Mouse (Mus musculus): ENCODE measurements around the gene Dcaf8. TPM values are rescaled to one million over a fixed set of nuclear protein-coding genes. Genes with fewer than 3 reads are reported as not detected.

Dcaf8 gene
- total RNA-seq, 2 experiments from 2014 or later: 85.4 to 90.5 TPM

DNA sequence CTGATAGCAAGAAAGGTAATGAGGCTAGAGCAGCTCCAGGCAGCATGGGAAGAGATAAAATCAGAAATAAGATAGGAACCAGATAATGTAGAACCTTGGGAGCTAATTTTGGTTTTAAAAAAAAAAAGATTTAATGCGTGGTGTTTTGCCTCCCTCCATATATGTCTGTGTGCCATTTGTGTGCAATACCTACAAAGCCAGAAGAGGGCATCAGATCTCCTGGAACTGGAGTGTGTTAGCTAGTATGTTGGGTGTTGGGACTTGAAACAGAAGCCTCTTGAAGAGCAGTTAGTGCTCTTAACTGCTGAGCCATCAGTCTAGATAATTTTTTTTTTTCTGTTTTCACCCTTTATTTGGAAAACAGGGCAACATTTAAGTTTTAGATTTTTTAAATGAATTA is 4.3 kb upstream of the Dcaf8 start:
- DNase-seq (ENCODE audit: low spot score in 2 of 2): peak; percentile 56 to 68

DNA sequence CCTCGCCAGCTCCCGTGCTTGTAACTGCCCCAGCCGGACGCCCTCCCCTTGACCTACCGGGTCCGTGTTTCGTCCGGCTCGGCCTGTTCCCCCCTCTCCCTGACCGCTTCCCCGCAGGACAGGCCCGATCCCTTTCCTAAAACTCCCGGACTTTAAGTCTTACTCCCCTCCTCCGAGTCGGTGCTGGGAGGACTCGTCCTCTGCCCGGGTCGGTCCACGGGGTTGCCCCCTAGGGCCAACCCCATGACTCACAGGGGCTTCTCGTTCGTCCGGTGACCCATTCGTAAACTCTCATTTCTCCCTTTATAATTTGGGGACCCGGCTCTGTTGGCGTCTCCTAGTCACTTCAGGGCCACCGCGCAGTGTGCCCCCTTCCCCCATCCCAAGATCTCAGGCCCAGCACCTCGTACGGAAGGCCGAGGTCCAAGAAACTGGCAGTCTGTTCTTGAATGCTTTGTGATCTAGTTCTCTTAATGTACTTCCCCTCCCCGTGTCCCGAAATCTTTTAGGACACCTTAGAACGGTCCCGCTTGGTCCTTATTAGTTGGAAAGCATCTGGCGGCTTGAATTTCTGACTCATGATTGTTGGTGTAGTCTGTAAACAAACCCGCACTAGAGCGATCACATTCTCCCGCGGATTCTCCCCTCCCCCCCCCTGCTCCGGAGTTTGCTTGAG is 533 bp downstream of the Dcaf8 start:
- peak; percentile 25 to 44 for DNase-seq (ENCODE audit: low spot score in 2 of 2)

DNA sequence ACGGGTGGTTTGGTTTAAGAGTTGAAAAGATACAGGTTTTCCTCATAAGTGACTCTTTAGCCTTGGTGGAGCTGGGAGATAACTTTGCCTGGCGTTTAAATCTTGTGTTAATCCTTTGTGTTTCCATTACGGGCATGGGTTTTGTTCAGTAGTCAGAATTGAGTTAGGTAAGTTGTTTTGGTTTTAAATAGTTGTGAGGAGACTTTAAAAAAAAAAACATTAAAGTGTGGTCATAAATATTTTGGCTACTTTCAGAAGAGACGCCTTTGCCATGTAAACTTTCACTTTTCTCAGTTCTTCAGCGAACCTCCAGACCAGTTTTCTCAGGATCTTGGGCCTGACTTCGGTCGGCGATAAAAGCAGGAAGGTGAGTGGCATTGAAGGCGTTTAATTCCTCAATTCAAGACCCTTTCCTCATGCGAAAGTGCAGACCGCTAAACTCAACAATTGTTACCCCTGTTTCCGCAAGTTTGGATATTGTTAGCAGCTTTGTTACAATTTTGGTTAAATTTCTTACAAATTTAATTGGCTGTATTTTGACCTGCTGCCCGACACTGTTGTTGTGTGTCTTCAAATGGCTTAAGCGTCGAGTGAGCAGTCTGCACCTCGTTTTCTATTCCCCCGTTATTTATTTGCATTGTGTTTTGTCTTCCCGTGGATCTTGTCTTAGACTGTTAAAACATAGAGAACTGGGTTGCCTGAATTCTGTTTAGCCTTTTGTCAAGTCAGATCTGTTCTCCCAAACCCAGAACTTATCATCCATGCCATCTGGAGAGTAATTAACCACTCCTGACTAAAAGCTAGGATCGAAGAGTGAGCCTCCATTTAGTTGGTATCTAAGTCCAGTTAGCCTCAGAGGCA is 1.3 kb downstream of the Dcaf8 start:
- DNase-seq (ENCODE audit: low spot score in 2 of 2): no peak

DNA sequence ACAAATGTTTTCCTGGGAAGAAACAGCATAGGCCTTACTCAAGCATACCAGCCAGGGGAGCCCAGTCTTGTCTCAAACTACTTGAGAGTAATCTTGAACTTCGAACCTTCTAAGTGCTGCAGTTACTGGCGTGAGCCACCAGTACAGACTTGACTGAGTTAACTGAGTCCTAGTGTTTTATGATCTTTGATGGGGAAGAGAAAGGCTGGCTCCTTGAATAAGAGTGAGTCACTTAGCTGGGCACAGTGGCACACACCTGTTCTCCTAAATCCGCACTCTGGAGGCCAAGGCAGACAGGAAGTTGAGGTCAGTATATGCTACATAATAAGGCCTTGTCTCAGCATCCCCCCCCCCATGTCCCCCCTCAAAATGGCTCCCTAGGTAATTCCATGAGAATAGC is 6.7 kb downstream of the Dcaf8 start:
- no peak for DNase-seq (ENCODE audit: low spot score in 2 of 2)

DNA sequence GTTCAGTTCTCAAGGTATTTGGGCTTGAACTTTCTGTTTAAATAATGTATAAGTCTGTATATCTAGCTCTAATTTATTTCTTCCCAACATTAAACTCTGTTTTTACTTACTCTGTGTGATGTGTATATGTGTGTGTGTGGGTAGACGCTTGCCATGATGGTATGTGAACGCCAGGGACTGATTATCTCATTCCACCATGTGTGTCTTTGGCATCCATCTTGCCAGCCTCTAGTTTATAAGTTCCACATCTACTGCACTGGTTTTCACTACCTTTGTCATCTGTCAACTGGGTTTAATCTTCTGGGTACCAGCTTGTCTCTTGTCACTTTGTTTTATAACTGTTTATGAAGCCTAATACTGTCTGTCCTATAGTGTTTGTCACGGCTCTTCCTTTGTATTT is 7.6 kb downstream of the Dcaf8 start:
- DNase-seq (ENCODE audit: low spot score in 2 of 2): no peak

DNA sequence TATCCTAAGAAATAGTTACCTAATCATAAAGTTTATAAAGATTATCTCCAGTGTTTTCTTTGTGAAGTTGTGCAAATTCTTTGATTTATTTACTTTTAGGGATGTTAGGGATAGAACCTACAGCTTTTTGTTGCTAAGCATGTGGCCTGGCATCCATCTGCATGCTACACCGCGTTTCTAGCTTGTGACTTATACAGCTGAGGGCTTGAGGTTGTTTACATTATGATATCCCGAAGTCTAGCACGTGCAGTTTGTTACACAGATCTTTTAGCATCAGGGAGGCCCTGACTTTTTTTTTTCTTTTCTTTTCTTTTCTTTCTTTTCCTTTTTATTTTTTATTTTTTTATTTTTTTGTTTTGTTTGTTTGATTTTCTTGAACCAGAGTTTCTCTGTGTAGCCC is 12.1 kb downstream of the Dcaf8 start:
- DNase-seq (ENCODE audit: low spot score in 2 of 2): no peak

DNA sequence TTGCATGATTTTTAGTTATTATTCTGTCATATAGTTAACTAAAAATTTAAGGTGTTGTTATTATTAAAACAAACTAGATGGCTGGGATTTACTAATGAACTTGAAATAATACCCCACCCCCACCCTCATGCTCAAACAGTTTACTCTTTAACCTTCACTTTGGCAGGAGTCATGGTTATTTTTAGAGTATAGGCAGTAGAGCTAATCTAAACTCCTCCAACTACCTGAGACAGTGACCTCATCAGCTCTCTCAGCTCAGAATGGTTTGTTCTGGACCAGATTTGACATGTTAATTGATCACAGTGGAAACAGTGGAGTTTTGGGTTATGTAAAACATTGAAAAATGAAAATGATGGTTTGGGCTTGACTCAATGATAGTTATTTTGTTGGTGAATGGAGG is 12.6 kb downstream of the Dcaf8 start:
- DNase-seq (ENCODE audit: low spot score in 2 of 2): no peak

DNA sequence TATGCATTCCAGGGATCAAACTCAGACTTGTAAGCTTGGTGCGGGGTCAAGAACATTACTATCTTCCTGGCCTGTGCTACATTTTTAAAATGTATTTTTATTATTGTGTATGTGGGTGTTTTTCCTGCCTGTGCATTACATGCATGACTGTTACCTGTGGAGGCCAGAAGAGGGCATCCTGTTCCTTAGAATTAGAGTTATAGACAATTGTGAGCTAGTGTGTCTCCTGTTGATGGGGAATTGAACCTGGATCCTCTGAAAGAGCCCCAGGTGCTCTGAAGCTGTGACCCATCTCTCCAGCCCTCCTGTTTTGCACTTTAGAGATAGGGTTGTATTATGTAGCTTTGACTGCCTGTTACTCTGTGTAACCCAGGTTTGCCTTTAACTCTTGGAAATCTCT is 14.1 kb downstream of the Dcaf8 start:
- DNase-seq (ENCODE audit: low spot score in 2 of 2): no peak

DNA sequence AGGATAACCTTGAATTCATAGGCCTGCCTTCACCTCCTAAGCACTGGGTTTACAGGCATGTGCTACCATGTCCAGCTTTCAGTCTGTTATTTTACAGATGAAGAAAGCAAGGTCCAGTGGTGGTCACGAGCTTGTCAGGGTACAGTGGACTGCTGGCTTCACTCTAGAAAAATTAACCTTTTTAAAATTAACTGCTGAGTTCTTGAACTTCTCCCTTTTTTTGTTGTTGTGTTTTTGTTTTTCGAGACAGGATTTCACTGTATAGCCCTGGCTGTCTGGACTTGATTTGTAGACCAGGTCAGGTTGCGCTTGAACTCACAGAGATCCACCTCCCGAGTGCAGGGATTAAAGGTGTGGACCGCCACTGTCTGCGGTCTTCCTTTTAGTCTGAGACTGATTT is 15.1 kb downstream of the Dcaf8 start:
- DNase-seq (ENCODE audit: low spot score in 2 of 2): no peak

DNA sequence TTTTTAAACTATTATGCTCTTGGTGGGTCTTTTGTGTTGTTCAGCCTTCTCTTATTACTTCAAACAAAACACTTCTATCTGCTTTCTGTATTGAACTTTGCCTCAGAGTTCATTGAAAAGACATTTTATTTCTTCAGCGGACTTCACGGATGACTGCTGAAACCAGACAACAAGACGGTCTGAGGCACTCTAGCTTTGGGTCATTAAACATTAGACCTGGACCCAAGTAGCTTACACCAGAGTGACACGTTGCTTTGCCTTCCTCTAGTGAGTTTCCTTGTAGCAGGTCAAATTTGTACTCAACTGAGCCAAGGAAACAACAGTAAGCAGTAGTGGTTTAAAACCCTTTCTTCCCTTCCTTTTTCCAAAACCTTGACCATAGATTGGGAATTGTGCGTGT is 20.0 kb downstream of the Dcaf8 start:
- DNase-seq (ENCODE audit: low spot score in 2 of 2): no peak

DNA sequence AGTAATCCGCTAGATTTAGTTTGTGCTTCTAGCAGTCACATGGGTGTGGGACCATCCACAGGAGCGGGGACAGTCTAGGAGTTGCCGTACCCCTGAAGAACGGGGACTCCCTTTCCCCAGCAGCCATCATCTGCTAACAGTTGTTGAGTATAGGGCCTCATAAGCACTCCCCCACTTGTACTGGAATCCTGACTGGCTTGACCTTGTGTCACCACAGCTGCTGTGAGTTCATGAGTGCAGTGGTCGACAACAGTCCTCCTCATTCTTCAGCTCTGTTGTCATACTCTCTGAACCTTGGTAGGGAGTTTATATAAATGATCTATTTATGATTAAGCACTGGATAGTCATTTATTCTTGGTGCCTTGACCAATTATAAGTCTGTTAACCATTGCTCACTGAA is 21.9 kb downstream of the Dcaf8 start:
- no peak for DNase-seq (ENCODE audit: low spot score in 2 of 2)

DNA sequence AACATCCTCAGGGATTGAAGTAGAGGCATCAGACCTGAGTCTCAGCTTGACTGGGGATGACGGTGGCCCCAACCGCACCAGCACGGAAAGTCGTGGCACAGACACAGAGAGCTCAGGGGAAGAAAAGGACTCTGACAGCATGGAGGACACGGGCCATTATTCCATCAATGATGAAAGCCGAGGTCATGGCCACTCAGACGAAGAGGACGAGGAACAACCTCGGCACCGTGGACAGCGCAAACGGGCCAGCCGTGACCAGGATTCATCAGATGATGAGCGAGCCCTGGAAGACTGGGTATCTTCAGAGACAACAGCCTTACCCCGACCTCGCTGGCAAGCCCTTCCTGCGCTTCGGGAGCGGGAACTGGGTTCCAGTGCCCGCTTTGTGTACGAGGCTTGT is 24.5 kb downstream of the Dcaf8 start:
- no peak for DNase-seq (ENCODE audit: low spot score in 2 of 2)

DNA sequence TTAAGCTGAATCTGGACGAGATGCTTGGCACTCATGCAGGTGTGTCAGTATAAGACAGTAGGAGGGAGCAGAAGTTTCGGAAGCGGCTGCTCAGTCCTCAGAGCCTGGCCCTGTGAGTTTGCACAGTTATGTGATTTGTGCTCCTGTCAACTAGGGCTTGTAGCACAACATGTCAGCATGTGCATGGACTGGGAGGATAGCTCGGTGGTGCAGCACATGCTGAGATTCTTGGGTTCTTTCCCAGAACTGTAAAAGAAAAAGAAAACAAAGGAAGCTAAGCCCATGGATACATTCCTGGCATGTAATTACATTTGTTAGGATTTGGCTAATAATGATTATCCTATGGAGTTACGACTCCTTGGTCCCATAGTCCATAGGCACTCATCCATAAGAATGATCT is 25.3 kb downstream of the Dcaf8 start:
- no peak for DNase-seq (ENCODE audit: low spot score in 2 of 2)

DNA sequence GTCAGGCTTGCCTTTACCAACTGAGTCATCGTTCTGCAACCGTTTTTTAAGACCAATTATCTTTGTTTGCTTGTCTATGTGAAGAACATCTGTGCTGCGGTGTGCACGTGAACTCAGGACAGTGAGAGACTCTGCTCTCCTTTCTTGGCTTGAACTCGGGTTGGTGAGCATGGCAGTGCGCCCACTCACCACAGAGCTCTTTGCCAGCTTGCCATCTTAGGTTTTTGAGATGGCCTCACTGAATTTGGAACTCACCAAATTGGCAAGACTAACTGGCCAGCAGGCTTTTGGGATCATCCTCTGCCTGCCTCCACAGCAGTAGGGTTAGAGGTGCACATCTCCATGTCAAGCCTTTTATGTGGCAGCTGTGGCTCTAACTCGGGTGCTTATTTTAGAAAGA is 29.9 kb downstream of the Dcaf8 start:
- no peak for DNase-seq (ENCODE audit: low spot score in 2 of 2)

DNA sequence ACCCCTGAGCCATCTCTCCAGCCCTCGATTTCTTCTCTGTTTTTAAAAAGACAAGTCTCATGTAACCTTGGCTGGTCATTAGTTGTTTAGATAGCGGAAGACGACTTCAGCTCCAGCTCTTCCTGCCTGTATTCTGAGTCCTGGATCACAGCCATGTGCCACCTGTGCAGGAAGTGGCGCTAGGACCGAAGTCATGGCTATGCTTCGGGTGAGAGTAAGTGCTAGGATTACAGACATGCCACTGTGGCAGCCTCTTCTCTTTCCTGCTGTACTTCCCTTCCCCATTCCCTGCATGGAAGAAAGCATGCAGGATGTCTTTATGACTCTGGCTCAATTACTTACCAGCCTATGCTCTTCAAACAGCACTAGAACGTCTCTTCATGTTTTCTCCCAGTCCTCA is 31.2 kb downstream of the Dcaf8 start:
- DNase-seq (ENCODE audit: low spot score in 2 of 2): no peak

DNA sequence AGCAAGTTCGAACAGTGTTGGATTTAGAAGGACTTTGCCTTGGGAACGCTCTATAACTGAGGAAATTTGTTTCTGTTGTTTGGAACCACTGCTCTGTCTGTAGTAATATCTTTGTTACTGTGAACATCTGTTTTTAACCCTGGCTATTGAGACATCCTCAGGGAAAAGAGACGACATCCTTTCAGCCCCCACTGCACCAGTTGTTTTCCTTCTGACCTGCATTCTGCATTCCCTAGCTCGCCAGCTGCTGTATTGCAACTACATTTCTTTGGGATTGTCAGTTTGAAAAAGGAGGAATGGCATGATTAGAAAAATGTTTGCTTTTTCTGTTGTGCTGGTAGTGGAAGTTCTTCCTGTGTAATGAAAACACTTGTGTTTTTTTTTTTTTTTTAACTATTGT is 33.0 kb downstream of the Dcaf8 start:
- DNase-seq (ENCODE audit: low spot score in 2 of 2): no peak

DNA sequence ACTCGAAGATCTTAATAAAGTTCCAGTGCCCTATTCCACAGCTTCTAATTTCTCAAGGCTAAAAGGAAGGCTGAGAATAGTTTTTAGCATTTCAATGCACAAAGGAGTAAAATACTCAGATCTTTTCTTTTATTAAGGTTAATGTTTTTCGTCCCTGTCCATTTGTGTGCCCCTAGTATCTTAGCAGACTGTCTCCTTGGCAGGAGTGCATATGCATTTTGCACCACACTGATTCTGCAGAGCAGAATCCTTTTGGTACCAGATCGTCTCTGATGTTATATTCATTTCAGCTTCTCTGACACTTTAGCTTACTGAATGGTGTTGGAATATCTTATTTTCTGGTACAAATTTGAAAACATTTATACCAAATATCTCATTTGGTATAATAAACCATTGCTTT is 33.9 kb downstream of the Dcaf8 start:
- DNase-seq (ENCODE audit: low spot score in 2 of 2): no peak

DNA sequence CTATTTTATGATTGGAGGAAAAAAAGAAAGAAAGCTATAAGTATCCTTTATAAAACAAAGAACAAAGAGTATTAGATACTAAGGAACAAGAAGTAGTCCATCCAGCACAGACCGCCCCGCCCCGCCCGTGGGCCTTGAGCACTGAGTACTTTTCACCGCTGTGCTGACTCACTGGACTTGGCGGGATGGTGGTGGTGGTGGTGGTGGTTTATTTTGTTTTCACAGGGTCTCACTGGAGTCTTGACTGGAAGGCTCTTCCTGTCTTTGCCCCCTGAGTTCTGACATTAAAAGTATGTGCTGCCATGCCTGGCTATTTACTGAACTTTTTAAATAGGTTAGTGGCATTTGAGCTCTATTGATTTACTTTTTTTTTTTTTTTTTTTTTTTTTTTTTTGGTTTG is 35.2 kb downstream of the Dcaf8 start:
- DNase-seq (ENCODE audit: low spot score in 2 of 2): no peak

DNA sequence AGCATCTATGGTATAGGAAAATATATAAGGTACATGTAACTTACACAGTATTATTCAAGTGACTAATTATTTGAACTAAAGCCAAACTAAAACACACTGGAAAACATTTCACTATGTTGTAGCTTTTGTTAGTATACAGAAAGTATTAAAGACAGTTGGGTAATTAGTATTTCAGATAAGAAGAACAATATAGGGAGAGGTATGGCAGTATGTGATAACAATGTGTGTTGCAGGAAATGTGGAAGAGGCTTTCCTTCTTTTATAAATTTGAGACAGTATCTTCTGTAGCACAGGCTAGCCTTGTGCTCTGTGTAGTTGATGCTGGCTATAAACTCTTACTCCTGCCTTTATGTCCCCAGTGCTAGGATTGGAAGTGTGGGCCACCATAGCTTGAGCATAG is 36.0 kb downstream of the Dcaf8 start:
- DNase-seq (ENCODE audit: low spot score in 2 of 2): no peak

DNA sequence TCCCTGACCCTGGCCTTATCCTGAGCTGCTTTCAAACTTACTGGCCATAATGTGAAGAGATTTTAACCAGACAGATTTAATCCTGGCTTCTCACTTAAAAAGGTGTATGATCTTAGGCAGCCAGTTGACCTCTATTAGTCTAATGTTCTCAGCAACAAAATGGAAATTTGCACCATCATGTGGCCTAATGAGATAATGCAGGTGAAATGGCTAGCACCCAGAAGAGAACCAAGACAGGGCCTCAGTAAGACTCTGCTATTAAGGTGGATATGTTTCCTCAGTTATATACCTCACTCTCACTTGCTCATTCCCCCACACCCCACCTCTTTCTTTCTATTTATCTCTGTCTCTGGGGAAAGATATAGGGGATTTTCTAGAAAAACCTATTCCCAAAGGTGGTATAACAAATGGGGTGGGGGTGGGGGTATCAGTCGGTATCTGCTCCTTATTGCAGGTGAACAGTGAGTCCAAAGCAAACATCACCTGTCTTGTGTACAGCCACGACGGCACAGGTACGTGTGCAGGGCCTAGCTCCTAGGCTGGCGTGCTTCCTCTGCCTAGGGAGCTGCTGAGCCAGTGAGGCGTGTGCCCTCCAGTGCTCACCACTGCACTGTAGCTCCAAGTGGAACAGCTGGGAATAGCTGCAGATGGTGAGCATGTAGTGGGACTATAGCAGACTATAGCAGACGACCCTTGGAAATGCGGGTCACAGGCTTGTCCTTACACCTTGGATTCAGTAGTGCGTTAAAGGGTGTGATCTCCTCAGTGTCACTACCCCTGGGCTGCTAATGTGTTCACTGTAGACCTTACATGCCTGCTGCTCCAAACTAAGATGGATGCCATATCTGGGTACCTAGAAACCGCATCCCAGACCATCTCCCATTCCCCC is 38.8 kb downstream of the Dcaf8 start:
- no peak for DNase-seq (ENCODE audit: low spot score in 2 of 2)

DNA sequence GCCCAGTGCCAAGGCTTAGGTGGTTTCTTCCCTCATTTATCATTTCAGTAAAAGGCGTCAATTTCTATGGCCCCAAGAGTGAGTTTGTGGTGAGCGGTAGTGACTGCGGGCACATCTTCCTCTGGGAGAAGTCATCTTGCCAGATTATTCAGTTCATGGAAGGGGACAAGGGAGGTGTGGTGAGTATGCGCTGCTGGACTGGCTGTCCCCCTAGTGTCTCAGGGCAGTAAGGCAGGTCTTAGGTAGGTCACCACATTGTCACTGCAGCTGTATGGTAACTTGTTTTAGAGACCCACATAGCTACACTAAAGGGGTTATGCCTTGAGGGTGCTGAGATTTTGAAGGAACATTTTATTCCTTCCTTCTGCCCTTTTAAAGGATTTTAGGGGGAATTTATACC is 41.0 kb downstream of the Dcaf8 start:
- no peak for DNase-seq (ENCODE audit: low spot score in 2 of 2)

DNA sequence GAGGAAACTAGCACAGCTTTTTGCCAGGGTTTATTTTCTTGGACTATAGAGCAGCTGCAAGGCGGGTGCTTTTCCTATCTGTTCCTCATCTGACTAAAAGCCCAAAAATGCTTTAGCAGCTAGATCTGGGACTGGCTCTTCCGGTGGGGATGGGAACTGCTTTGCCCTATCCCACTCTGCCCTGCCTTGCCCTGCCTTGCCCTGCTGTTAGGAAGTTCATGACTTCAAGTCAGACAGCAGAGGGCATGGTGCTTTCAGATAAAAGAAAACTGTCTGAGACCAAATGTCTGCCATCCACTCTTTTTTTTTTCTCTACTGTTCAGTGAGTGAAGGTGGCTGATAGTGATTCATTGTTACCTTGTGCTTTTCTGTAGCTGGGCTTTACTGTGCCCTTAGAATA is 43.7 kb downstream of the Dcaf8 start:
- DNase-seq (ENCODE audit: low spot score in 2 of 2): no peak

All from layer of hippocampus, postnatal 10 days (tissue).